Mouse (Mus musculus): ENCODE results near the gene Fance.
"Not testable (repeated sequence)": the region's sequence is repeated elsewhere in the genome, so short reads cannot be mapped to it uniquely, and the experiment has no call there.

Gene Fance

GRCm38 (mm10) chr17:28327673-28328325 is 14.5 kb downstream of the Fance start:
- DNase-seq = no peak

- peak; percentile 98 for DNase-seq
Measured at GRCm38 (mm10) chr17:28328366-28328928, 15.1 kb downstream of the Fance start, which contains the start of gene Rpl10a. Rpl10a (plus strand) TSS chr17:28328471.

- DNase-seq = no peak
Measured at GRCm38 (mm10) chr17:28328946-28329345, 15.6 kb downstream of the Fance start.

- no peak for DNase-seq
Measured at GRCm38 (mm10) chr17:28329503-28330231, 16.3 kb downstream of the Fance start.

- no peak for DNase-seq
Measured at GRCm38 (mm10) chr17:28330232-28330546, 16.9 kb downstream of the Fance start.

- DNase-seq = not testable (repeated sequence)
Measured at GRCm38 (mm10) chr17:28330590-28330989, 17.3 kb downstream of the Fance start.

GRCm38 (mm10) chr17:28331241-28332112 is 18.2 kb downstream of the Fance start:
- no peak for DNase-seq

- no peak for DNase-seq
Measured at GRCm38 (mm10) chr17:28332113-28332914, 19.0 kb downstream of the Fance start.

GRCm38 (mm10) chr17:28332915-28333546 is 19.7 kb downstream of the Fance start:
- DNase-seq = no peak

GRCm38 (mm10) chr17:28335267-28335666 is 21.9 kb downstream of the Fance start:
- DNase-seq = no peak

GRCm38 (mm10) chr17:28337547-28337946 is 24.2 kb downstream of the Fance start:
- no peak for DNase-seq

- DNase-seq = peak; percentile 71
Measured at GRCm38 (mm10) chr17:28340578-28340977, 27.3 kb downstream of the Fance start.

- peak; percentile 97 for DNase-seq
Measured at GRCm38 (mm10) chr17:28341091-28341490, 27.8 kb downstream of the Fance start.

DNA sequence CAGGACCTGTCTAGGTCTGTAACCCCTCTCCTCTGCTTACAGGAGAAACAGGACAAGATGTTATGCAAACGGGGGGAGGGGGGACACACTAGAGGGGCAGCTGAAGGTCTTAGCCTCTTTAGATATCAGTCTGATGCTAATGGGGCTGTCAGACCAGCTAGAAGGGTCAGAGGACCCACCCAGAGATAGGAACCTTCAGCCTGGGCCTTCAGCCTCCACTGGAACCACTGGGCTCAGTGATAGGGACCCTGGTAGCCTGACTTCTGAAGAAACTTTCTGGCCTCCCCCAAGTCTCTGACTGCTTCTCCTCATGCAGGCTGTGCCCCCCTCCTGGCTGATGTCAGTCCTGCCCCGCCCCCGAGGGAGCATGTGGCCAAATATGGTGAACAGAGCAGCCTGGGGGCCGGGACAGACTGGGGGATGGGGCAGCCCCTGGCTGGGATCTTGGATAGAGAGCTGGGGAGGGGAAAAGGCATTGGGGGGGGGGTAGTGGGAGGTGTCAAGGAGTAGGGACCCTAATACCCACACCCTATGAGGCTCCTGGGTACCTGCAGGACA is 30.8 kb downstream of the Fance start:
- peak; percentile 84 for DNase-seq

DNA sequence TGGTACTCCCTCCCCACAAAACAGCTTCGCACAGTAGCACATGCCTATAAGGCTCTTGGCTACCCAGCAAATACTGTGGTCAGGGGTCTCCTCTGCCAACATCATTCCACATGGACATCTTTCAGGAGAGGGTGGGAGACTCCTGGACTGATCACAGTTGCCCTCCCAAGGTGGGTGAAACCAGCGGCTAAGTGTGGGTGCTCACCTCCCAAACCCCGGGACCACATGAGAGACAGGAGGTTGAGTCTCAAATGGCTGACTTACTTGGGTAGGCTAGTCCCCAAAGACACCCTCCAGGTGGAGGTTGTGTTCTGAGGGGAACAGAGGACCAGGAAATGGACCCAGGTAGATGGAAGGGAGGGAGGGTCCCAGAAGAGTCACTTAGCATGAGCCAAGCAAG is 31.4 kb downstream of the Fance start:
- DNase-seq = no peak

GRCm38 (mm10) chr17:28345271-28345721 is 32.0 kb downstream of the Fance start:
- peak; percentile 65 for DNase-seq

- peak; percentile 75 for DNase-seq
Measured at GRCm38 (mm10) chr17:28345882-28346281, 32.6 kb downstream of the Fance start.

DNA sequence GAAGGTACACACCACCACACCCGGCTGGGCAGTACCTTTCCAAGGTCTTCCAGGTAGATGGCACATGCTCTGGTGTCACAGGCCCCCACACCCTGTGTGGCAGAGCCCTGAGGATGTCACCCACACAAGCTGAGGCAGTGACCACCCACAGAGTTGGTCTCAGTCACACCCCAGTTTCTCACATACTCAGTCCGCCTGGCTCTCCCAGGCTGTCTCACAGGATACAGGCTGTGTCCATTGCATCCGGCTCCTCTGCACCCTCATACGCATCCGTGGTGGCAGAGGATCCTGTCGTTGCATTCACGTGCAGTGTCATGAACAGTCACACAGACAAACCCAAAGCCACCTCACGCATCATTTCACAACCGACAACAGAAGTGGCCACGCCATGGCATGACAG is 34.0 kb downstream of the Fance start:
- DNase-seq = no peak

DNA sequence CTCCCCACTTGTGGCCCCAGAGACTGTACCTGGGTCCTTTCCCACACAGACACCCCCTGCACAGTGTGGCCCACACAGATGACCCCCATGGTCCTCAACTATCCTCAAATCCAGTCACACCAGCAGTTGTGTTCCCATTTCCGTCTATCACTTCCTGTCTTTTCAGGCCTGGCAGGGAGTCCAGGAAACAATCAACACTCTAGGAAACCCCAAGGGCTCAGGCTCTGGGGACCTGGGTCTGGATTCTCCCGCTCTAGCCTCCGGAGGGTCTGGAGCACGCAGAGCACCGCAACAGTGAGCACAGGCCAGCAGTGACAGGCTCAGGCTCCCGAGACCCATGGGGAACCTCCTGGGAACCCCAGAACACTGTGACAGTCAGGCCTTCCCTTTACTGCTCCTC is 34.9 kb downstream of the Fance start:
- no peak for DNase-seq

DNA sequence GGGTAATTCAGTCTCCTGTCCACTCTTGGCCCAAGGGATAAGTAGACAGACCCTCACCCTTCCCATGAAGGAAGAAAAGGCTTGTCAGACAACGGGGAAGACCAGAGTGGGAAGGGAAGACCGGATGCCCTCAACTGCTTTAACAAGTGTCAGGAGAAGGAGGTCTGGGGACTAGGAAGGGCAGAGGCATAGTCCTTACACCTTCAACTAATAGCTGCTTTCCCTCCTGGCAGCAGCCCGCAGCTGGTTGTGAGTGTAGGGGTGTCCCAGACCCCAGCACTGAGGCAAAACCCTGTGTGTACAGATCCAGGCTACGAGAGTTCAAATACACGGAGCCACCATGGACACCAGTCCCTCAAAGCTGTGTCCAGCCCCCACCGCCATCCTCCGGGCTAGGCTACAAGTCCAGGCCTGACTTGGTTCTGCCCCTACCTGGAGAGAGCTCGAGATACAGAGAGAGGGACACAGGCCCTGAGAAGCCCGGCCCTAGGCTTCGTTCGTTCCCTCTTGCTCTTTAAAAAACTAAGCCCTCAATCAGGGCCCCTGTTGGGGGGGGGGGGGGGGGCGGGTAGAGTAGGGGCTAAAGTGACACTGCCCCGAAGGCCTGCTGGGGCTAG is 36.1 kb downstream of the Fance start:
- no peak for DNase-seq

GRCm38 (mm10) chr17:28349901-28350465 is 36.7 kb downstream of the Fance start:
- peak; percentile 47 for DNase-seq
